Mouse (Mus musculus) hindbrain, embryonic 11.5 days (tissue): Measurements from ENCODE around the gene Tet3. TPM values are rescaled to one million over a fixed set of nuclear protein-coding genes. Genes with fewer than 3 reads are reported as not detected.

Experiments
- ATAC-seq: fragments of 200-750 bp; cut with Nextera tagmentation; 2 replicates; pipeline ENCODE4 v1.8.0; 2017; ENCODE audit warnings: mild to moderate bottlenecking, moderate TSS enrichment, moderate library complexity; ENCODE audit not compliant: low FRiP score
- DNase-seq: peaks from one replicate; pipeline ENCODE4 v3.0.0-alpha.2; 2015; ENCODE audit warnings: low spot score
- H3K27ac ChIP-seq: fragments of 300-500 bp; sonication (generic); 2 replicates; pipeline ENCODE4 v1.5.1; 2014; ENCODE audit warnings: mild to moderate bottlenecking, low read depth, low read length
- H3K27me3 ChIP-seq: fragments of 300-500 bp; sonication (generic); 2 replicates; pipeline ENCODE4 v1.6.1; 2014; ENCODE audit warnings: mild to moderate bottlenecking, low read length, moderate library complexity, mixed read lengths; ENCODE audit not compliant: control insufficient read depth, insufficient read depth
- H3K36me3 ChIP-seq: fragments of 300-500 bp; sonication (generic); 2 replicates; pipeline ENCODE4 v1.6.1; 2014; ENCODE audit warnings: mild to moderate bottlenecking, low read length, moderate library complexity, mixed read lengths; ENCODE audit not compliant: control insufficient read depth, insufficient read depth
- H3K4me1 ChIP-seq: fragments of 300-500 bp; sonication (generic); replicated peaks from 2 replicates; pipeline ENCODE4 v1.6.1; 2014; ENCODE audit warnings: low read length, mixed read lengths; ENCODE audit not compliant: control insufficient read depth, insufficient read depth
- H3K4me2 ChIP-seq: fragments of 300-500 bp; sonication (generic); replicated peaks from 2 replicates; pipeline ENCODE4 v1.6.1; 2014; ENCODE audit warnings: mild to moderate bottlenecking, low read depth, low read length
- H3K4me3 ChIP-seq: fragments of 300-500 bp; sonication (generic); 2 replicates; pipeline ENCODE4 v1.5.1; 2014; ENCODE audit warnings: low read depth, low read length
- H3K9ac ChIP-seq: fragments of 300-500 bp; sonication (generic); 2 replicates; pipeline ENCODE4 v1.6.1; 2014; ENCODE audit warnings: low read depth, low read length
- H3K9me3 ChIP-seq: fragments of 300-500 bp; sonication (generic); 2 replicates; pipeline ENCODE4 v1.6.1; 2016; ENCODE audit warnings: low read length; ENCODE audit not compliant: control insufficient read depth
- WGBS: fragments of 180-500 bp; shearing (Covaris S2); extraction: QIAGEN DNeasy Blood & Tissue Kit; methylation state at CpG from one replicate; pipeline ENCODE4 v1.1.7; 2014; 5-methylcytosine and 5-hydroxymethylcytosine counted together
- polyA plus RNA-seq: library from polyadenylated mRNA; unstranded; fragments of >200 nt; fragmentation: Nextera tagmentation; extraction: Ambion mirVana; gene quantifications from 2 replicates; pipeline ENCODE4 v1.2.1, GENCODE M21; 2014

The Tet3 gene
- polyA plus RNA-seq, 1 experiment from 2014 or later: 55.6 TPM

DNA sequence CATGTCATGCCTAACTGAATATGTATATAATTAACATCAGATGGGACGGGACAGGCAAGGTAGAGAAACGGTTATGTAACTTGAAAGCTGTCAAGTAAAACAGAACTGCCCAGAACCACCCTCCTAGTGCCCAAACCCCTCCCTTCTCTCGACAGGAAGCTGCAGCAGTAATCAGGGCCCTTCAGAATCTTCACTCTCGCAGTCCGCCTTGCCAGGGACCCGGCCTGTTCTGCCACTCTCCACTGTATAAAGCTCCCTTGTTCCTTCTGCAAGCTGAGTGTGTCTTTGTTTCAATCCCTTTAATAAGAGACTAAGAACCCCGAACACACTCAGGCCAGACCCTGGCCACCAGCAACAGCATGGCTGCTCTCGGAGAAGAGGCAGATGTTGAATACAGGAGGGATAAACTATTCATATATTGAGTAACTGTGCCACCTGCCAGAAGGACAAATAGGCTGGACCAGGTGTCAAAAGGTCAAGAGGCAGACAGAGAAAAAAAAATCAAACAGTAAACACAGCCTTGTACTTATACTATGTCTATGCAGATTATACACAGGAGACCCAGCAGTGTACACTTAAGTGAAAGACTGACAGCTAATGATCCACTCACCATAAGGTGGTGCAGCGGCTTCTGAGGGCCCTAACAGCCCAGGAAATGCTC lies 48.7 kb downstream of the Tet3 start:
- H3K27me3 ChIP-seq: no peaks in the 10 kb centered on the region
- no peak overlapping the region for H3K27ac ChIP-seq
- DNase-seq (no peak), ATAC-seq (no peak)
- H3K4me1 ChIP-seq: peaks cover 7% of the 10 kb centered on the region; the same call in 1 of the 2 replicates
- no peak overlapping the region for H3K9ac ChIP-seq
- no peak overlapping the region for H3K4me2 ChIP-seq
- 70% methylated on average over 9 of the region's 9 CpGs for WGBS
- no peak overlapping the region for H3K4me3 ChIP-seq
- H3K36me3 ChIP-seq: peaks cover under 1% of the 10 kb centered on the region; the same call in 1 of the 2 replicates
- H3K9me3 ChIP-seq: no peaks in the 10 kb centered on the region

DNA sequence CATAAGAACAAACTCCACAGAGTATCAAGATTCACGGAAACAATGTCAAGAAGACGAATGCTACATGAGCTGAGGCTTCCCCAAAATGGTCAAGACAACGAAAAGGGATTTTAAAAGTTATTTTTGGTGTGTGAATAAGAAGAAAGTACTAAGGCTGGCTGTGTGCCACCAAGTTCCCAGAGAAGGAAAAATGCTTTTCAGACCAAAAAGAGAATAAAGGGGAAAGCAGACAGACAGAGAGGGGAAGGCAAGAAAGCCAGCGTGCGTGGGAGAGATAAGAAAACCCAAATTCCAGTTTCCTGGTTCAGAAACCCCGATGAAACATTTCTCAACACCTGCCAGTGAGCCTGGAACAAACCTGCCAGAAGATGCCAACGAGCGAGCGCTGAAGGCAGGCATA lies 50.4 kb downstream of the Tet3 start:
- no peak overlapping the region for H3K4me2 ChIP-seq
- no peak for ATAC-seq
- H3K9me3 ChIP-seq: no peaks in the 10 kb centered on the region
- no peak overlapping the region for H3K4me3 ChIP-seq
- 95% methylated on average over 9 of the region's 9 CpGs for WGBS
- no peak overlapping the region for H3K9ac ChIP-seq
- peaks cover 12% of the 10 kb centered on the region for H3K36me3 ChIP-seq
- H3K27me3 ChIP-seq: no peaks in the 10 kb centered on the region
- DNase-seq: no peak
- peaks cover 7% of the 10 kb centered on the region; the same call in 1 of the 2 replicates for H3K4me1 ChIP-seq
- H3K27ac ChIP-seq: no peak overlapping the region

DNA sequence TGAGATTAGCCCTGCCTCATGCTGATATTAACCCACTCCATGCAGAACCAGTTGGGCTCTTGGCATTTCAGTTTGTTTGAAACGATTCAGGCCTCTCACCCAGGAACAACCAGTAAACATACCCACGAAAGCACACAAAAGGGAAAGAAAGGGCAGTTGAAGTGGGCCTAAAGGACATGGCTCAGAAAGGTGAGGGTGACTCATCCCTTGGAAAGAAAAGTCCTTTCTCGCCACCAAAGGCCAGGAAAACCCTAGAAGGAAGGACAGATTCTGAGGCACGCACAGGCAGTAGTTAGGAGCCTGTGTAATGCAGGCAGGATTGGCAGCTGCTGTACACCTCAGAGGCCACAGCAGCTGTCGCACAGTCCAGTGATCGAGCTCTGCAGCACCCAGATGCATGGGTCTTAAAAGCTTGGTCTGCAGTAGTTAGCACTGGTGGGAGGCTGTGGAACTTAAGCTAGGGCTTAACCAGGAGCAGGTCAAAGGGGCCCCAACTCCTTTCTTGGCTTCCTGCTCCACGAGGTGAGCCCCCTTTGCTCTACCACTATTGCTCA lies 53.3 kb downstream of the Tet3 start:
- ATAC-seq (no peak), DNase-seq (no peak)
- Histone ChIP-seq H3K27ac (no peak overlapping the region), H3K27me3 (no peaks in the 10 kb centered on the region), H3K4me3 (no peak overlapping the region), H3K36me3 (peaks cover 24% of the 10 kb centered on the region), H3K4me2 (no peak overlapping the region), H3K9ac (no peak overlapping the region), H3K4me1 (no peaks in the 10 kb centered on the region), H3K9me3 (no peaks in the 10 kb centered on the region)
- WGBS: 88% methylated on average over 7 of the region's 7 CpGs

DNA sequence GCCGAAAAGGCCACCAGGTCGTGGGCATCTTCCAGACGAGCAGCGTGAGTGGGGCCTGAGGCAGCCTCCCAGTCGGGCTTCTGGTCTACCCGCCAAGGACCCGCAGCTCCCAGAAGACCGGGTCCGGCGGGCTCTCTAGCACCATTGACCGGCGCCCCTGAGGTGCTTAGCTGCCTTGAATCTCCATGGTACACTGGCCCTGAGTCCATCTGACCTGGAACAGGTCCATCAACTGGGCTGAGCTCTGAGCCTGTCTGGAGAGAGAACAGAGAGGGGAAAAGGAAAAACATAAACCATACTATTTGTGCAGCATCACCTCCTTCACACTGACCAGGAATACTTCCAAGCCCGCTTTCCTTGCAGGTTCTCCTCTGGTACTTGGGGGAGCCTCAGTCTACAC lies 54.3 kb downstream of the Tet3 start:
- 97% methylated on average over 13 of the region's 13 CpGs for WGBS
- no peaks in the 10 kb centered on the region for H3K4me1 ChIP-seq

GRCm38 (mm10) chr6:83403481-83403880 lies 55.4 kb downstream of the Tet3 start:
- Histone ChIP-seq H3K4me2 (no peak overlapping the region), H3K9ac (no peak overlapping the region), H3K4me3 (no peak overlapping the region), H3K4me1 (no peaks in the 10 kb centered on the region), H3K27me3 (no peaks in the 10 kb centered on the region), H3K36me3 (peaks cover 24% of the 10 kb centered on the region), H3K27ac (no peak overlapping the region), H3K9me3 (no peaks in the 10 kb centered on the region)
- 96% methylated on average over 8 of the region's 8 CpGs for WGBS
- ATAC-seq (no peak), DNase-seq (no peak)

More for the DNA sequence above, 54.3 kb downstream of the Tet3 start:
- no peak overlapping the region for H3K4me3 ChIP-seq
- H3K9ac ChIP-seq: no peak overlapping the region
- no peaks in the 10 kb centered on the region for H3K27me3 ChIP-seq
- DNase-seq: no peak
- no peaks in the 10 kb centered on the region for H3K9me3 ChIP-seq
- peaks cover 24% of the 10 kb centered on the region for H3K36me3 ChIP-seq
- ATAC-seq: no peak
- no peak overlapping the region for H3K4me2 ChIP-seq
- no peak overlapping the region for H3K27ac ChIP-seq

- ATAC-seq: no peak
- 91% methylated on average over 3 of the region's 3 CpGs for WGBS
- Histone ChIP-seq H3K27ac (no peak overlapping the region), H3K9ac (no peak overlapping the region), H3K36me3 (peaks cover 27% of the 10 kb centered on the region), H3K4me2 (no peak overlapping the region), H3K4me3 (no peak overlapping the region), H3K27me3 (no peaks in the 10 kb centered on the region), H3K4me1 (no peaks in the 10 kb centered on the region), H3K9me3 (no peaks in the 10 kb centered on the region)
- DNase-seq: no peak
Measured at GRCm38 (mm10) chr6:83399790-83400189, 59.1 kb downstream of the Tet3 start.

- no peak for ATAC-seq
- H3K9ac ChIP-seq: no peak overlapping the region
- H3K9me3 ChIP-seq: no peaks in the 10 kb centered on the region
- no peaks in the 10 kb centered on the region for H3K4me1 ChIP-seq
- no peak overlapping the region for H3K4me2 ChIP-seq
- no peak overlapping the region for H3K4me3 ChIP-seq
- H3K27ac ChIP-seq: no peak overlapping the region
- peaks cover 13% of the 10 kb centered on the region for H3K36me3 ChIP-seq
- WGBS: 87% methylated on average over 8 of the region's 8 CpGs
- H3K27me3 ChIP-seq: no peaks in the 10 kb centered on the region
- DNase-seq: no peak
Measured at GRCm38 (mm10) chr6:83397728-83398127, 61.2 kb downstream of the Tet3 start.

- ATAC-seq (no peak), DNase-seq (no peak)
- peaks cover 8% of the 10 kb centered on the region for H3K36me3 ChIP-seq
- no peaks in the 10 kb centered on the region for H3K4me1 ChIP-seq
- no peak overlapping the region for H3K27ac ChIP-seq
- no peaks in the 10 kb centered on the region for H3K27me3 ChIP-seq
- H3K4me3 ChIP-seq: no peak overlapping the region
- H3K9me3 ChIP-seq: no peaks in the 10 kb centered on the region
- no peak overlapping the region for H3K9ac ChIP-seq
- no peak overlapping the region for H3K4me2 ChIP-seq
- WGBS: 94% methylated on average over 2 of the region's 2 CpGs
Measured at GRCm38 (mm10) chr6:83396711-83397110, 62.2 kb downstream of the Tet3 start.

- 95% methylated on average over 15 of the region's 15 CpGs for WGBS
- Histone ChIP-seq H3K4me3 (no peak overlapping the region), H3K27me3 (no peaks in the 10 kb centered on the region), H3K4me1 (no peaks in the 10 kb centered on the region), H3K9ac (no peak overlapping the region), H3K9me3 (no peaks in the 10 kb centered on the region), H3K4me2 (no peak overlapping the region), H3K36me3 (peaks cover 6% of the 10 kb centered on the region; the same call in 1 of the 2 replicates), H3K27ac (no peak overlapping the region)
- ATAC-seq (no peak), DNase-seq (no peak)
Measured at GRCm38 (mm10) chr6:83395544-83396229, 63.2 kb downstream of the Tet3 start.
